Mouse (Mus musculus) limb, embryonic 14.5 days (tissue): ENCODE results near the gene Skap2. TPM values are rescaled to one million over a fixed set of nuclear protein-coding genes. Genes with fewer than 3 reads are reported as not detected.

Experiments
- ATAC-seq: fragments of 200-750 bp; cut with Nextera tagmentation; 2 replicates; pipeline ENCODE4 v1.8.0; 2017; ENCODE audit warnings: low read depth, moderate number of reproducible peaks, moderate TSS enrichment; ENCODE audit not compliant: low FRiP score
- DNase-seq: peaks from one replicate; pipeline ENCODE4 v3.0.0-alpha.2; 2015; ENCODE audit warnings: low spot score
- H3K27ac ChIP-seq: fragments of 300-500 bp; sonication (generic); replicated peaks from 2 replicates; pipeline ENCODE4 v1.5.1; 2014; ENCODE audit warnings: low read depth, mild to moderate bottlenecking, low read length, moderate library complexity, mixed read lengths
- H3K27me3 ChIP-seq: fragments of 300-500 bp; sonication (generic); 2 replicates; pipeline ENCODE4 v1.6.1; 2014; ENCODE audit warnings: low read length, mixed read lengths; ENCODE audit not compliant: control insufficient read depth, insufficient read depth
- H3K36me3 ChIP-seq: fragments of 300-500 bp; sonication (generic); 2 replicates; pipeline ENCODE4 v1.6.1; 2014; ENCODE audit warnings: mild to moderate bottlenecking, low read length, moderate library complexity, mixed read lengths; ENCODE audit not compliant: control insufficient read depth, insufficient read depth
- H3K4me1 ChIP-seq: fragments of 300-500 bp; sonication (generic); 2 replicates; pipeline ENCODE4 v1.6.1; 2014; ENCODE audit warnings: antibody characterized with exemption, low read length, mixed read lengths; ENCODE audit not compliant: control insufficient read depth, insufficient read depth
- H3K4me2 ChIP-seq: fragments of 300-500 bp; sonication (generic); replicated peaks from 2 replicates; pipeline ENCODE4 v1.6.1; 2014; ENCODE audit warnings: low read depth, mild to moderate bottlenecking, low read length, moderate library complexity; ENCODE audit not compliant: severe bottlenecking
- H3K4me3 ChIP-seq: fragments of 300-500 bp; sonication (generic); replicated peaks from 2 replicates; pipeline ENCODE4 v1.5.1; 2014; ENCODE audit warnings: low read length
- H3K9ac ChIP-seq: fragments of 300-500 bp; sonication (generic); 2 replicates; pipeline ENCODE4 v1.6.1; 2014; ENCODE audit warnings: mild to moderate bottlenecking, low read depth, low read length, moderate library complexity; ENCODE audit not compliant: severe bottlenecking
- H3K9me3 ChIP-seq: fragments of 300-500 bp; sonication (generic); 2 replicates; pipeline ENCODE4 v1.6.1; 2016; ENCODE audit warnings: low read length; ENCODE audit not compliant: control insufficient read depth
- POLR2A ChIP-seq: fragments of 200-500 bp; IDR thresholded peaks from 2 replicates; pipeline ENCODE4 v1.8.0; 2012; ENCODE audit warnings: inconsistent platforms, mild to moderate bottlenecking, moderate library complexity, borderline replicate concordance; ENCODE audit not compliant: insufficient read depth, insufficient read length; ENCODE audit errors: extremely low read depth
- WGBS: fragments of 180-500 bp; shearing (Covaris S2); extraction: QIAGEN DNeasy Blood & Tissue Kit; methylation state at CpG from one replicate; pipeline ENCODE4 v1.1.7; 2014; 5-methylcytosine and 5-hydroxymethylcytosine counted together
- polyA plus RNA-seq, 2 experiments: library from polyadenylated mRNA; depleted of rRNA in 1 of 2; stranded (reverse) in 1 of 2; unstranded in 1 of 2; fragments of >200 nt; fragmentation: Nextera tagmentation in 1 of 2; extraction: Ambion mirVana in 1 of 2; gene quantifications; 2 replicates each; pipeline versions ENCODE4 v1.2.1 to v1.2.3; 2012 to 2014

Skap2 gene
- polyA plus RNA-seq, 2 experiments: 14.4 to 23.0 TPM

DNA sequence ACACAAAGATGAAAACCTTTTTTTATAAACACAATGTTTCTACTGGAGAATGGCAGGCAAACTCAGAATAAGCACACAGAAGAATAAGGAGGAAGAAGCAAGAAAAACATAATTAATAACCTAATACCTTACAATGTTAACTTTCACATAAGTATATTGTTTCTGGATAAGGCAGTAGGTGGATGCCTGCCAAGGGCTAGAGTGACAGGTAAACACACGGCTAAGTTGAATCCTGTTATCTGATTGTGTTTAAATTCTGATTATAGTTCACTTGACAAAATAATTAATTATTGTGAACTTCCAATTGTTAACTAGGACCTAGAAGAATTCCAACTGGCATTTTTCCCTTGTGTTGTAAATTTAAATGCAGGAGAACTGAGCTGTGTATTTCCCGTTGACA lies 138.3 kb downstream of the Skap2 start:
- no peak for ATAC-seq
- no peak for DNase-seq
- 44% methylated on average over 2 of the region's 2 CpGs for WGBS
- Histone ChIP-seq H3K9ac (no peak overlapping the region), H3K4me1 (no peaks in the 10 kb centered on the region), H3K27me3 (0 out of 2 replicates have a peak, but pooled peaks cover 4% of the 10 kb centered on the region), H3K27ac (no peak overlapping the region), H3K4me3 (no peak overlapping the region), H3K9me3 (no peaks in the 10 kb centered on the region), H3K36me3 (no peaks in the 10 kb centered on the region), H3K4me2 (no peak overlapping the region)
- no peak for TF ChIP-seq POLR2A

DNA sequence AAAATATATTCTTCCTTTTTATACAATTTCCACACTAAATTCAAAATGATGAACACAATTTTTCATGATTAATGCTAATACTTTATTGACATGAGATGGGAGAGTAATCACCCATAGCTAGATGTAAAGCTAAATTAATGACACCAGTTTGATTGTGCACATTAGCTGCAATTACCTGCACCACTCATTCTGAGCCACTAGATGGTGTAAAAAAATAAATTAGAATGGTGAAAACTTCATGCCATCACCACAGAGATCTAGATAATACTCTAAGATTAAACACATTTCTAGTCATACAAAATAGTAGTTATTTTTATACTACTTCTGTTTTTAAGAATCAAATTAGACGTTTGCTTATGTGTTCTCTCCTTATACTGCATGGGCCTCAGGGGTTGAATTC lies 141.2 kb downstream of the Skap2 start:
- Histone ChIP-seq H3K9me3 (no peaks in the 10 kb centered on the region), H3K27me3 (no peaks in the 10 kb centered on the region), H3K9ac (no peak overlapping the region), H3K4me3 (no peak overlapping the region), H3K4me2 (no peak overlapping the region), H3K27ac (no peak overlapping the region), H3K4me1 (no peaks in the 10 kb centered on the region), H3K36me3 (no peaks in the 10 kb centered on the region)
- no peak for TF ChIP-seq POLR2A
- WGBS: 14% methylated on average over 1 of the region's 1 CpGs
- no peak for ATAC-seq
- no peak for DNase-seq

DNA sequence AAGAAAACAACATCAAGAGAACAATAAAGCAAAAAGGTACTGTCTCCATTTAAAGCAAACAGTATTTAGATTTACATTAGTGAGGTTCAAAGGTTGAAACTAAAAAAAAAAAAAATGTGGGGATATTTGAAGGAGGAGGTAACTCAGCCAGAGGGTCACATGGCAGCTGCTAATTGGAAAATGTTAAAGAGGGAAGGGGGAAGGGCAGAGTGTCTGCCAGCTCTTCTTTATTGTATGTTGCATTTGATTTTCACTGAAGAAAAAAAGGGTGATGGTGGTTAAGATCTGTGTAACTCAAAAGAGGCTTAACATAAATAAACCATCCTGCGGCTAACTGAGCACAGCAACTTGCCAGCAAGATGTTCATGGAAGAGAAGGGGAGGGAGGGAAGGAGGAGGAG lies 142.1 kb downstream of the Skap2 start:
- Histone ChIP-seq H3K9me3 (no peaks in the 10 kb centered on the region), H3K27me3 (no peaks in the 10 kb centered on the region), H3K4me2 (no peak overlapping the region), H3K9ac (no peak overlapping the region), H3K4me1 (no peaks in the 10 kb centered on the region), H3K36me3 (no peaks in the 10 kb centered on the region), H3K4me3 (no peak overlapping the region), H3K27ac (no peak overlapping the region)
- no peak for ATAC-seq
- TF ChIP-seq POLR2A: no peak
- WGBS: 44% methylated on average over 1 of the region's 1 CpGs
- no peak for DNase-seq

DNA sequence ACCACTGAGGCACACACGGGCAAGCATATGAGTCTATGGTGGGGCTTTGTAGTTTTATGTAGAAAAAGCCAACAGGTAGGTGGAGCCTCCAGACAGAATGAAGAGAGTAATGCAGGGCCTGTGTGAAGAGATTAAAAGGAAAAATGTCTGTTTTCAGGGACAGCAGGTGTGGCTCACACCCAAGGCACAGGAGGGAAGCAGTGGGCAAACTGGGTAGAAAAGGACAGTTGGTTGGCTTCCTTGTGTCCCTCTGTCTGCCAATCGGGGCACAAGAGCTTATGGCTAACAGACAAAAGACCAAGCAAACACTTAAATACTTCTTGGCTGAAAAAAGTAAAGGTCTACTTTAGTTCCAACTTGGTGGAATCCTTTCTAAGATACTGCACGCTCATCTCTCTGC lies 145.8 kb downstream of the Skap2 start:
- Histone ChIP-seq H3K9ac (no peak overlapping the region), H3K4me2 (no peak overlapping the region), H3K36me3 (no peaks in the 10 kb centered on the region), H3K27me3 (peaks cover 10% of the 10 kb centered on the region; the same call in 1 of the 2 replicates), H3K4me3 (no peak overlapping the region), H3K9me3 (no peaks in the 10 kb centered on the region), H3K27ac (no peak overlapping the region), H3K4me1 (no peaks in the 10 kb centered on the region)
- DNase-seq (no peak), ATAC-seq (no peak)
- WGBS: 75% methylated on average over 3 of the region's 3 CpGs
- no peak for TF ChIP-seq POLR2A

DNA sequence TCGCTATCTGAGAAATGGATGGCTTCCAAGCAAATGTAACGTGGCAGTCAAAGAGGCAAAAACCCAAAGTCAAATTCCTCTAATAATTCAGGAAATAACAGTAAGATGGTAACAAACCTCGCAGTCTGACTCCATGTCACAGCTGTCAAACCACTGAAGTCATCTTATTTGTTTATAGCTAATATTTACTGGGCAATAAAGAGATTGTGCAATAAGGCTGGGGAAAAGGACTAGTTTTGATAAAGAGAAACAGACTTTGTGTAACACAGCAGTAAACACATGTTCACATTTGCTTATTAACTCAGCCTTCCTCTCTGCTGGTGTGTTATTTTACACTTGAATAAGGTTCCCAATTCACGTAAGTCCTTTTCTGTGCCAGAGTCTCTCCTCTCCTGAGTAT lies 148.8 kb downstream of the Skap2 start:
- WGBS: 44% methylated on average over 4 of the region's 4 CpGs
- Histone ChIP-seq H3K36me3 (no peaks in the 10 kb centered on the region), H3K27ac (no peak overlapping the region), H3K4me1 (no peaks in the 10 kb centered on the region), H3K9ac (no peak overlapping the region), H3K4me3 (no peak overlapping the region), H3K4me2 (no peak overlapping the region), H3K27me3 (peaks cover 10% of the 10 kb centered on the region; the same call in 1 of the 2 replicates), H3K9me3 (no peaks in the 10 kb centered on the region)
- TF ChIP-seq POLR2A: no peak
- DNase-seq (no peak), ATAC-seq (no peak)

DNA sequence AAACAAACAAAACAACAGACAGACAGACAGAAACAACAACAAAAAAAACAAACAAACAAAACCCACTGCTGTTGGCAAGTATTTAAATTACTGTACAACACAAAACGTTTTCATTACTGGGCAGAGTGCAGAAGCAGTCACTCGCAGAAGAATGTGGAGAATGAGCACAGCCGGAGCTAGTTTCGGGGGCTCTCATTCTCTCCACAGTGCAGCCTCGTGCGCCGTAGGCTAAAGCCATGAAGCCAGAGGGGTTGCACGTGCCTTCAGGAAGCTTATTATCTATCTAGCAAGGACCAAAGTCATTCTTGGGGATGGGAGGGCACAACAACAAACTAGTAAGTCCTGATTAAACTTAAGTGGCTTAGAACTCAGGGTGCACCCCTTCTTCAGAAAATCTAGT lies 152.0 kb downstream of the Skap2 start:
- DNase-seq (peak; percentile 34), ATAC-seq (no peak)
- Histone ChIP-seq H3K36me3 (no peaks in the 10 kb centered on the region), H3K27me3 (peaks cover 10% of the 10 kb centered on the region; the same call in 1 of the 2 replicates), H3K4me3 (no peak overlapping the region), H3K9ac (no peak overlapping the region), H3K4me1 (no peaks in the 10 kb centered on the region), H3K4me2 (no peak overlapping the region), H3K27ac (no peak overlapping the region), H3K9me3 (no peaks in the 10 kb centered on the region)
- WGBS: 12% methylated on average over 8 of the region's 8 CpGs
- no peak for TF ChIP-seq POLR2A
